Mouse (Mus musculus): ENCODE results near the gene Acad8. TPM values are rescaled to one million over a fixed set of nuclear protein-coding genes. Genes with fewer than 3 reads are reported as not detected.

The Acad8 gene
- total RNA-seq, 1 experiment = 33.2 TPM

DNA sequence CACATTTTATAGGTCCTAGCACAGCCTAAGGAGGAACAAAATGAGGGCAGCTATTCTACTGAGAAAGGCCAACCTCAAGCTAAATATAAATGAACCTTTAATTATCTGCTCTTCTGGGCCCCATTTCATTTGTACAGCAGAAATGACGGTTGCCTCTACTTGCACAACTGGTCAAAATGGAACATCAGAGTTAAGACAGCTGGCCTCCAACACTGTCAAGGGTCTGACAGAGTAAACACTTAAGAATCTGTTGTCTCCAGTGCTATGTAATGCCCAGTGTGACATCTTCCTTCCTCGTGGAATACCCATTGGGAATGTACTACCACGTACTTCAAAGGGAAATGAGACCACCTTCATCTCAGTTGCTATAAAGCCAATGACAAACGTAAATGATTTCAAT is 12.2 kb upstream of the Acad8 start:
- Histone ChIP-seq H3K4me1 (ENCODE audit: control insufficient read depth in 2 of 2, insufficient read depth in 2 of 2, low read length in 2 of 2, poor library complexity in 1 of 2) (no peaks in the 10 kb centered on the region), H3K9ac (ENCODE audit: insufficient read depth, low read depth, low read length, poor library complexity, severe bottlenecking) (no peak overlapping the region), H3K27ac (ENCODE audit: insufficient read depth, low read depth, low read length, poor library complexity, severe bottlenecking) (no peak overlapping the region), H3K9me3 (ENCODE audit: control insufficient read depth, insufficient read depth, low read depth, low read length) (no peaks in the 10 kb centered on the region), H3K4me3 (ENCODE audit: insufficient read depth in 1 of 2, low read depth in 1 of 2, low read length in 2 of 2, poor library complexity in 1 of 2, severe bottlenecking in 1 of 2) (no peak overlapping the region), H3K36me3 (ENCODE audit: control insufficient read depth, insufficient read depth, low read length, poor library complexity, severe bottlenecking) (peaks cover 21% of the 10 kb centered on the region)
- no peak for DNase-seq (ENCODE audit: low read depth, low spot score)
- in situ Hi-C loops (cut with MboI; ENCODE audit: low sequenced_read_pairs in 2 of 2, unreplicated experiment in 2 of 2) = no loop called here
- TF ChIP-seq HCFC1 (IDR thresholded peaks at IDR 0.05; ENCODE audit: borderline replicate concordance, insufficient read depth, low read length) (no peak), ZNF384 (IDR thresholded peaks at IDR 0.05; ENCODE audit: low read depth, low read length) (no peak), ZC3H11A (IDR thresholded peaks at IDR 0.05; ENCODE audit: borderline replicate concordance, low read depth, low read length) (no peak), CHD2 (IDR thresholded peaks at IDR 0.05; ENCODE audit: low read depth, low read length) (no peak), MAFK (IDR thresholded peaks at IDR 0.05; ENCODE audit: insufficient read depth, low read depth, low read length) (no peak)

DNA sequence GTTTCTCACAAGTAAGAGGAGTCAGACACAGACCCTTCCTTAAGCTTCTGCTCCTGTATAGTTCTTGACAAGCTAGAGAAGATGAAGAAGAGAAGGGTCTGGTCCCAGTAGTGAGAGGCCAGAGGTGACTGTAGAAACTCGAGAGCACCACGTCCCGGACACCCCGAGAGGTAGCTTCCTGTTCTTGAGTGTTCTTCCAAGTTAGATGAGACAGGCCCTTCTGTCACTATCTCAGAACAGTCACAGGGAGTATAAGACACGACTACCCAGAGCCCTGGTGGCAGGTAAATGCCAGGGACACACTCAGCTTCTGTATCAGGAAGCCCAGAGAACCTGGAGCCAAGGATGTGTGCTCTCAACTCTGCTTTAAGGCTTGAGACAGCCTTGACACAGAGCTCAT is 9.9 kb upstream of the Acad8 start:
- Histone ChIP-seq H3K4me1 (ENCODE audit: control insufficient read depth in 2 of 2, insufficient read depth in 2 of 2, low read length in 2 of 2, poor library complexity in 1 of 2) (no peaks in the 10 kb centered on the region), H3K9me3 (ENCODE audit: control insufficient read depth, insufficient read depth, low read depth, low read length) (no peaks in the 10 kb centered on the region), H3K4me3 (ENCODE audit: insufficient read depth in 1 of 2, low read depth in 1 of 2, low read length in 2 of 2, poor library complexity in 1 of 2, severe bottlenecking in 1 of 2) (no peak overlapping the region), H3K36me3 (ENCODE audit: control insufficient read depth, insufficient read depth, low read length, poor library complexity, severe bottlenecking) (peaks cover 34% of the 10 kb centered on the region), H3K27ac (ENCODE audit: insufficient read depth, low read depth, low read length, poor library complexity, severe bottlenecking) (no peak overlapping the region), H3K9ac (ENCODE audit: insufficient read depth, low read depth, low read length, poor library complexity, severe bottlenecking) (no peak overlapping the region)
- in situ Hi-C loops (cut with MboI; ENCODE audit: low sequenced_read_pairs in 2 of 2, unreplicated experiment in 2 of 2) = no loop called here
- no peak for TF ChIP-seq CHD2 (IDR thresholded peaks at IDR 0.05; ENCODE audit: low read depth, low read length)
- TF ChIP-seq ZNF384 (IDR thresholded peaks at IDR 0.05; ENCODE audit: low read depth, low read length) = no peak
- TF ChIP-seq MAFK (IDR thresholded peaks at IDR 0.05; ENCODE audit: insufficient read depth, low read depth, low read length) = no peak
- no peak for TF ChIP-seq ZC3H11A (IDR thresholded peaks at IDR 0.05; ENCODE audit: borderline replicate concordance, low read depth, low read length)
- TF ChIP-seq HCFC1 (IDR thresholded peaks at IDR 0.05; ENCODE audit: borderline replicate concordance, insufficient read depth, low read length) = no peak
- no peak for DNase-seq (ENCODE audit: low read depth, low spot score)

DNA sequence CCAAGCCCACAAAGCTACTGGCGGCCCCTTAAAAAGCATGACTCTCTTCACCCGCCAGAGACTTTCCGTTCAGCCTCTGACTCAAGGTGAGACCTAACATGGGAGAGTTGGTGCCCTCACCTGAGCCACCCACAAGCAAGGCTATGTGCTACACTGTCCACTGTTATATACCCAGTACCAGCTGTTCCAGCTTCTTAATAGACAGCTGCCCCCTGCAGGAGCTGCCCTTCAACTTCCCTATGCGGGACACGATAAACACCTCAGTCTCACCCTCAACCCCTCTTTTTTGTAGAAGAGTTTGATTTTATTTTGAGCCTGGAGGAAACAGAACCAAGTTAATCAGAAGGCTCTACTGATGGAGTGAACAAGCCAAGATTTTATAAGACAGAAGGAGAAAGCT is 7.5 kb upstream of the Acad8 start:
- Histone ChIP-seq H3K27ac (ENCODE audit: insufficient read depth, low read depth, low read length, poor library complexity, severe bottlenecking) (no peak overlapping the region), H3K36me3 (ENCODE audit: control insufficient read depth, insufficient read depth, low read length, poor library complexity, severe bottlenecking) (peaks cover 39% of the 10 kb centered on the region), H3K9me3 (ENCODE audit: control insufficient read depth, insufficient read depth, low read depth, low read length) (no peaks in the 10 kb centered on the region), H3K4me3 (ENCODE audit: insufficient read depth in 1 of 2, low read depth in 1 of 2, low read length in 2 of 2, poor library complexity in 1 of 2, severe bottlenecking in 1 of 2) (no peak overlapping the region), H3K9ac (ENCODE audit: insufficient read depth, low read depth, low read length, poor library complexity, severe bottlenecking) (no peak overlapping the region), H3K4me1 (ENCODE audit: control insufficient read depth in 2 of 2, insufficient read depth in 2 of 2, low read length in 2 of 2, poor library complexity in 1 of 2) (no peaks in the 10 kb centered on the region)
- in situ Hi-C loops (cut with MboI; ENCODE audit: low sequenced_read_pairs in 2 of 2, unreplicated experiment in 2 of 2) = no loop called here
- TF ChIP-seq ZNF384 (IDR thresholded peaks at IDR 0.05; ENCODE audit: low read depth, low read length) (no peak), MAFK (IDR thresholded peaks at IDR 0.05; ENCODE audit: insufficient read depth, low read depth, low read length) (no peak), HCFC1 (IDR thresholded peaks at IDR 0.05; ENCODE audit: borderline replicate concordance, insufficient read depth, low read length) (no peak), ZC3H11A (IDR thresholded peaks at IDR 0.05; ENCODE audit: borderline replicate concordance, low read depth, low read length) (no peak), CHD2 (IDR thresholded peaks at IDR 0.05; ENCODE audit: low read depth, low read length) (no peak)
- DNase-seq (ENCODE audit: low read depth, low spot score) = no peak

DNA sequence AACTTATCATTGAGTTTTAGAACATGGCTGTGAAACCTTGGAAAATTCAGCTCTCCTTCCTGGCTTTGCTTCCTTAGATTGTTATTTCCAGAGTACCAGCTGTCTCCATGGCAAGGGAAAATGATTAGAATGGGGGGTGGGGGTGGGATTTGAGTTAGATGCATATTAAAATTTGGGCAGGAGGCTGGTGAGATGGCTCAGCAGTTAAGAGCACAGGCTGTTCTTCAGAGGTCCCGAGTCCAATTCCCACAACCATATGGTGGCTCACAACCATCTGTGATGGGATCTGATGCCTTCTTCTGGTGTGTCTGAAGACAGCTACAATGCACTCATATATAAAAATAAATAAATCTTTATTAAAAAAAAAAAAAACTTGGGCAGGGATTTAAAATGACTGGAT is 6.6 kb upstream of the Acad8 start:
- no peak for TF ChIP-seq ZNF384 (IDR thresholded peaks at IDR 0.05; ENCODE audit: low read depth, low read length)
- no peak for TF ChIP-seq HCFC1 (IDR thresholded peaks at IDR 0.05; ENCODE audit: borderline replicate concordance, insufficient read depth, low read length)
- no peak for TF ChIP-seq MAFK (IDR thresholded peaks at IDR 0.05; ENCODE audit: insufficient read depth, low read depth, low read length)
- TF ChIP-seq ZC3H11A (IDR thresholded peaks at IDR 0.05; ENCODE audit: borderline replicate concordance, low read depth, low read length) = no peak
- no peak for TF ChIP-seq CHD2 (IDR thresholded peaks at IDR 0.05; ENCODE audit: low read depth, low read length)
- DNase-seq (ENCODE audit: low read depth, low spot score) = no peak
- no peaks in the 10 kb centered on the region for H3K4me1 ChIP-seq (ENCODE audit: control insufficient read depth in 2 of 2, insufficient read depth in 2 of 2, low read length in 2 of 2, poor library complexity in 1 of 2)
- H3K36me3 ChIP-seq (ENCODE audit: control insufficient read depth, insufficient read depth, low read length, poor library complexity, severe bottlenecking) = peaks cover 38% of the 10 kb centered on the region
- no peak overlapping the region for H3K9ac ChIP-seq (ENCODE audit: insufficient read depth, low read depth, low read length, poor library complexity, severe bottlenecking)
- H3K27ac ChIP-seq (ENCODE audit: insufficient read depth, low read depth, low read length, poor library complexity, severe bottlenecking) = no peak overlapping the region
- in situ Hi-C loops (cut with MboI; ENCODE audit: low sequenced_read_pairs in 2 of 2, unreplicated experiment in 2 of 2) = no loop called here
- no peak overlapping the region for H3K4me3 ChIP-seq (ENCODE audit: insufficient read depth in 1 of 2, low read depth in 1 of 2, low read length in 2 of 2, poor library complexity in 1 of 2, severe bottlenecking in 1 of 2)
- H3K9me3 ChIP-seq (ENCODE audit: control insufficient read depth, insufficient read depth, low read depth, low read length) = no peaks in the 10 kb centered on the region

DNA sequence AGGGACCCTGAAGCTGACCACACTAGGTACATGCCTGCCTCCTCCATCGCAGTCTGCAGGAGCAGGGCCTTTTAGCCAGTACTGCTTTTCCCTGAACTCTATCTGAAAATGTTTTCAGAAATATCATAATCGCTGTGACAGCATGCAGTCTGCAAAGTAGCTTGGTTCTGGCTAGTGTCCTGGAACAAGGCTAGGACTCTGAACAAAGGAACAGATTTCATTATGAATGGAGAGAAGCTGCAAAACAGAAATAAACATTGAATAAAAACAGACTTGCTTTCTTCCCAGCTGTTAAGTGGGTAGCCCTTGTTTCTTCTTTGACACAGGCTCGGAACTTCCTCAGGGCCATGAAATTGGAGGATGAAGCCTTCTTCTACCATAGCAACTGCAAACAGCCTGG is 5.9 kb upstream of the Acad8 start:
- TF ChIP-seq ZC3H11A (IDR thresholded peaks at IDR 0.05; ENCODE audit: borderline replicate concordance, low read depth, low read length) (no peak), CHD2 (IDR thresholded peaks at IDR 0.05; ENCODE audit: low read depth, low read length) (no peak), HCFC1 (IDR thresholded peaks at IDR 0.05; ENCODE audit: borderline replicate concordance, insufficient read depth, low read length) (no peak), ZNF384 (IDR thresholded peaks at IDR 0.05; ENCODE audit: low read depth, low read length) (no peak)
- H3K4me3 ChIP-seq (ENCODE audit: insufficient read depth in 1 of 2, low read depth in 1 of 2, low read length in 2 of 2, poor library complexity in 1 of 2, severe bottlenecking in 1 of 2) = no peak overlapping the region
- in situ Hi-C loops (cut with MboI; ENCODE audit: low sequenced_read_pairs in 2 of 2, unreplicated experiment in 2 of 2) = no loop called here

More for the DNA sequence above, 5.9 kb upstream of the Acad8 start:
- Histone ChIP-seq H3K9me3 (ENCODE audit: control insufficient read depth, insufficient read depth, low read depth, low read length) (no peaks in the 10 kb centered on the region), H3K9ac (ENCODE audit: insufficient read depth, low read depth, low read length, poor library complexity, severe bottlenecking) (no peak overlapping the region), H3K27ac (ENCODE audit: insufficient read depth, low read depth, low read length, poor library complexity, severe bottlenecking) (no peak overlapping the region), H3K36me3 (ENCODE audit: control insufficient read depth, insufficient read depth, low read length, poor library complexity, severe bottlenecking) (peaks cover 36% of the 10 kb centered on the region), H3K4me1 (ENCODE audit: control insufficient read depth in 2 of 2, insufficient read depth in 2 of 2, low read length in 2 of 2, poor library complexity in 1 of 2) (no peaks in the 10 kb centered on the region)
- DNase-seq (ENCODE audit: low read depth, low spot score) = no peak

All from ES-E14 (cell line).